Mouse (Mus musculus): ENCODE measurements around the gene Limch1.

DNA sequence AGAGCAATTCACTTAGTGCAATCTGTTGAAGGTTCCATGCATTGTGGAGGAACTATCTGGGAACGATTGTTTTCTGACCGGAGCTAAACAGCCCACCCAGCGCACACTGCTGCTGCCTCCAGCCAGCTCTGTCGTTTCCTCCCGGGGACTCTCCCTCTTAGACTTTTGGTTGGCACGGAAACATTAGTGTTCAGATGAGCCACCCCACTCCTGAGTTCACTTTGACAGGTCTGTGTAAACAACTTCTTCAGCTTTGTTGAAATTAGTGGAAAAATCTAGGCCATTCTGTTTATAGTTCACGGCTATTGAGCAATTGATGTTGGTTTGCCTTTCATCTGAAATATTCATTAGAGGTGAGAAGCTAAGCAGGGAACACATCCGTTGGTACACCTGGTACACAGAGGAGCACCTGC, 53.0 kb downstream of the Limch1 start:
- TF ChIP-seq CTCF (IDR thresholded peaks at IDR 0.05; ENCODE audit: borderline replicate concordance, insufficient read depth, low read length) (no peak), POLR2A (IDR thresholded peaks at IDR 0.05; ENCODE audit: low read depth, low read length) (no peak)
